Mouse (Mus musculus) kidney, adult 2 months (tissue): ENCODE data around the gene Zfp609.

ENCODE experiments used
- CTCF ChIP-seq: fragments of 200-500 bp; conservative IDR thresholded peaks from 2 replicates; pipeline ENCODE4 v1.5.1; 2011; ENCODE audit warnings: low read depth, mild to moderate bottlenecking, control low read depth, low read length, moderate library complexity, mixed read lengths; ENCODE audit not compliant: insufficient read depth, insufficient read length
- POLR2A ChIP-seq: fragments of 200-500 bp; IDR thresholded peaks from one replicate; pipeline ENCODE4 v1.6.1; 2011; ENCODE audit warnings: low read depth, low read length, control low read depth

- TF ChIP-seq POLR2A, result no peak
- TF ChIP-seq CTCF, result no peak
Observed at GRCm38 (mm10) chr9:65680938-65681633, 146.3 kb downstream of the Zfp609 start.
